ENCODE assay signal across 33 mouse cellular contexts in genomic region chr10:44609187-44609586, GRCm38 (mm10).
A peak's percentile ranks its signal among the peaks of the same experiment; 100 is the strongest.
DNase-seq lines count a peak whose midpoint lies in the region; ATAC-seq lines count a peak whose summit lies in the region.
"Had no signal": no experiment of that assay in that cellular context is flagged by ENCODE, and none has a peak within 500 bp of the region (broad histone marks: within the 10 kb centered on the region; RNA-seq: fewer than 3 reads in every experiment).

No protein-coding gene starts in this region.

- H3K27ac ChIP-seq in liver, embryonic 13.5 days, result no peak overlapping the region
- H3K27ac ChIP-seq: embryonic facial prominence, embryonic 10.5 days; embryonic facial prominence, embryonic 15.5 days; hindbrain, embryonic 14.5 days; limb, embryonic 10.5 days; limb, embryonic 15.5 days; macrophage had no signal

- peak; percentile 33 for ATAC-seq in common myeloid progenitor, adult 5-6 weeks (replicated peaks; ENCODE audit: low read depth, poor library complexity, severe bottlenecking)
- ATAC-seq in liver, embryonic 13.5 days (ENCODE audit: low read depth), result peak; percentile 51
- ATAC-seq: forebrain, embryonic 14.5 days; inflammation-experienced regulatory T-cells, adult 6 months; midbrain, embryonic 16.5 days; Patski had no signal

- H3K4me2 ChIP-seq in liver, embryonic 13.5 days, result no peak overlapping the region
- H3K4me2 ChIP-seq: embryonic facial prominence, embryonic 15.5 days; heart, embryonic 11.5 days; hindbrain, embryonic 14.5 days; limb, embryonic 15.5 days; midbrain, embryonic 11.5 days had no signal

- 13% methylated on average over 6 of the region's 6 CpGs for WGBS in liver, embryonic 13.5 days (ENCODE audit: insufficient replicate concordance)

- intact Hi-C loops in heart, postnatal 14 days (cut with DNase I), result no loop called here

- no peaks in the 10 kb centered on the region for H3K36me3 ChIP-seq in liver, embryonic 13.5 days
- no peaks in the 10 kb centered on the region for H3K36me3 ChIP-seq in splenic B cell, adult 2 months (ENCODE audit: control insufficient read depth, insufficient read depth, low read length, poor library complexity, severe bottlenecking)
- H3K36me3 ChIP-seq: embryonic facial prominence, embryonic 10.5 days; embryonic facial prominence, embryonic 15.5 days; limb, embryonic 10.5 days; limb, embryonic 15.5 days had no signal

- DNase-seq in heart, adult 11 months, result peak; percentile 17
- no peak for DNase-seq in heart, postnatal 14 days
- DNase-seq in liver, embryonic 13.5 days, result no peak
- peak; percentile 33 for DNase-seq in splenic B cell, adult 2 months (ENCODE audit: low read depth, low spot score)
- no peak for DNase-seq in kidney, postnatal 36 days
- DNase-seq in gastrocnemius, adult 8-10 months (ENCODE audit: low spot score in 2 of 2), result no peak
- DNase-seq in thymus, postnatal 4 days, result no peak
- DNase-seq: adrenal gland, postnatal 10 days; cerebellum, adult 18-20 months; cerebellum, postnatal 14 days; gastrocnemius, postnatal 25 days; heart, adult 18-20 months; heart, postnatal 4 days; kidney, adult 2 months; kidney, postnatal 4 days; lung, adult 2 months; lung, postnatal 10 days; right cerebral cortex, adult 18-20 months; right cerebral cortex, postnatal 4 days; thymus, postnatal 14 days had no signal

- no peaks in the 10 kb centered on the region for H3K27me3 ChIP-seq in liver, embryonic 13.5 days
- H3K27me3 ChIP-seq in splenic B cell, adult 2 months (ENCODE audit: control insufficient read depth, insufficient read depth, low read length, poor library complexity, severe bottlenecking), result no peaks in the 10 kb centered on the region
- H3K27me3 ChIP-seq: embryonic facial prominence, embryonic 15.5 days; limb, embryonic 15.5 days; Patski had no signal

- H3K4me1 ChIP-seq in liver, embryonic 13.5 days (replicated peaks), result peaks cover 4% of the 10 kb centered on the region; the same call in 1 of the 2 replicates
- H3K4me1 ChIP-seq: embryonic facial prominence, embryonic 15.5 days had no signal

- H3K4me3 ChIP-seq in liver, embryonic 13.5 days (replicated peaks), result no peak overlapping the region
- H3K4me3 ChIP-seq: embryonic facial prominence, embryonic 10.5 days; embryonic facial prominence, embryonic 15.5 days; limb, embryonic 10.5 days; limb, embryonic 15.5 days had no signal

- H3K9ac ChIP-seq in liver, embryonic 13.5 days, result no peak overlapping the region
- H3K9ac ChIP-seq: embryonic facial prominence, embryonic 15.5 days; hindbrain, embryonic 14.5 days; limb, embryonic 15.5 days had no signal

- no peaks in the 10 kb centered on the region for H3K9me3 ChIP-seq in liver, embryonic 13.5 days (replicated peaks)
- H3K9me3 ChIP-seq: embryonic facial prominence, embryonic 10.5 days; embryonic facial prominence, embryonic 15.5 days; limb, embryonic 10.5 days; limb, embryonic 15.5 days had no signal

Comparison
In these comparisons a context has a peak if more than half of its experiments do, and no peak if none do; other contexts are left out.
1. DNase-seq: peak in heart, adult 11 months (single experiment) and splenic B cell, adult 2 months (single experiment); none in heart, postnatal 14 days (0 of 2), liver, embryonic 13.5 days (single experiment), kidney, postnatal 36 days (0 of 2), gastrocnemius, adult 8-10 months (0 of 2) and thymus, postnatal 4 days (single experiment).